Mouse (Mus musculus) bone marrow, adult 2 months (tissue): ENCODE results near the gene Setd1a.

ENCODE experiments used
- CTCF ChIP-seq: fragments of 200-500 bp; IDR thresholded peaks from 2 replicates; pipeline ENCODE4 v1.5.1; 2011; ENCODE audit warnings: low read length, control low read depth; ENCODE audit not compliant: control insufficient read depth, insufficient read depth
- POLR2A ChIP-seq: fragments of 200-500 bp; IDR thresholded peaks from 2 replicates; pipeline ENCODE4 v1.6.1; 2011; ENCODE audit warnings: low read depth, mild to moderate bottlenecking, control low read depth, low read length, borderline replicate concordance; ENCODE audit not compliant: control insufficient read depth

- TF ChIP-seq POLR2A = no peak
- no peak for TF ChIP-seq CTCF
These were observed 6.2 kb upstream of the Setd1a start for GRCm38 (mm10) chr7:127770039-127770905.
